Mouse (Mus musculus) cerebellum, adult 2 months (tissue): Measurements from ENCODE around the gene Ddb1.

ENCODE experiments used
- CTCF ChIP-seq: fragments of 200-500 bp; IDR thresholded peaks from 2 replicates; pipeline ENCODE4 v1.5.1; 2011; ENCODE audit warnings: low read depth, mild to moderate bottlenecking, control low read depth, low read length, moderate library complexity, borderline replicate concordance; ENCODE audit not compliant: insufficient read depth
- POLR2A ChIP-seq: fragments of 200-500 bp; IDR thresholded peaks from 2 replicates; pipeline ENCODE4 v1.6.1; 2011; ENCODE audit warnings: low read length, control low read depth, borderline replicate concordance; ENCODE audit not compliant: insufficient read depth

DNA sequence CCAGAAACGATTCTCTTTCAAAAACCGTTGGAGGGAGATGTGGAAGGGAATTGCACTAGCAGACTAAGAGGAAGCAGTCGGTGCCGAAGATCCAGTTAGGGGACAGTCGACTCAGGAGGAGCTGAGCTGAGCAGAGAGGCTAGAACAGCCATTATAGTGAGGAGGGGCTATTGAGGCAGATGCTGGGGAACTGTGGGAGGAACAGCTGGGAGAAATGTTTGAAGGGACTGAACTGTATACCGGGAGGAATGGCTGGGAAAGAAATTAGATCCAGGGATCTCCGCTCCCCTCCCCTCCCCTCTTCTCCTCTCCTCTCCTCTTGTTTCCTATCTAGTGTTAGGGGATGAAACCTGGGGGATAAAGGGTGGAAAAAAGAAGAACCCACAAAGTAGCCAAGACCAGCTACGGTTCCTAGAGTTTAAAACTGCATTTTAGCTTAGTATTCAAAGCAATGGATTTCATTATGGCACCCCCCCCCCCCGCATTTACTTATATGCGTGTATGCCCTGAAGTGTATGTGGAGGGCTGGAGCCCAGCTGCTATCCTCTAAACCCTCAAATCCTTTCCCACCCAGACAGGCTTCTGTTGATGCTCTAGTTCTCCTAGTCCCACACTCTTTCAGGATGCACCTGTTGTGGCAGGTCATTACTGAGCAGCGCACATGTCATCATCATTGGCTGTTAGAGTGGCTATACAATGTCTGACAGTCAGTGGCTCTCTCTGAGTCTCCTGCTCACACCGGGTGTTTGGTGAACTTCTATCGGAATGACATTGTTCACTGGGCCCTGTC is 35.7 kb downstream of the Ddb1 start:
- TF ChIP-seq POLR2A = no peak
- TF ChIP-seq CTCF = no peak
